Mouse (Mus musculus) adrenal gland, postnatal 36 days (tissue): ENCODE results near the gene Pbld2. TPM values are rescaled to one million over a fixed set of nuclear protein-coding genes. Genes with fewer than 3 reads are reported as not detected.

Source experiments
- DNase-seq, 2 experiments: peaks; one replicate each; pipeline ENCODE4 v3.0.0; 2021; ENCODE audit warnings: mixed read lengths in 1 of 2
- total RNA-seq, 2 experiments: library from RNA; stranded (reverse); gene quantifications; 2 replicates each; pipeline ENCODE4 v1.2.3; 2021

Pbld2 gene
- total RNA-seq, 2 experiments from 2014 or later, result 4.0 to 5.3 TPM

DNA sequence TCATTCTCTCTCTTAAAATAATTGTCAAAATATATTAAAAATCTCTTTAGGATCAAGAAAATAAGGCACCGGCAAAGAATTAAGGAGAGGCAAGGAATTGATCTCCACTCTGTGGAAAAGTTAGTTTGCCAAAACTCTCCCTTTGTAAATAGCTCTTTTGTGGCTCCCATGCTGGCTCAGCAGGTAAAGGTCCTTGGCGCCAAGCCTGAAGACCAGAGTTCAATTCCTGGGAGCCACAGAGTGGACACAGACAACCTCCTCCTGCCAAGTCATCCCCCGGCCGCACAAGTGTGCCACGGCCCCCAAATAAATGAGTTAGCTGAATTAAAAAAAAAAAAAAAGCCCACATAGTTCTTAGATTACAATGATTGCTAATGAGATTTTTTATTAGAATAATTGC, 38.6 kb downstream of the Pbld2 start:
- DNase-seq, result no peak

DNA sequence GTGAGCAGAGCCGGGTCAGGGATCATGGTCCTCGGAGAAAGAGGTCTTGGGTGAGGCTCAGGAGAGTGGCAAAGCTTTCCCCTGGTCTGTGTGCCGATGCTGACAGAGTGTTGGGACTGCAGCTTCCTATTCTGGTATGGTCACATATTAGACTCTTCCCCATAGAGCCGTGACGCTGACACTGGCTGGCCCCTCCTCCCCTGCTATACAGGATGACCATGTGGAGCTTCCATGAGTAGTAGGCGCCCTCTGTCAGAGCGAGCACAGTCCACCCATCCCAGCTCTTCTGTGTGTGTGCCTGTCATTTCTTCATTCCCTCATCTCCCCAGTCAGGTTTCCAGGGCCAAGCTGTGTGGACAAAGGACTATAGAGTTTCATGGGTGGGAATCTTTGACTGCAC, 39.2 kb downstream of the Pbld2 start:
- DNase-seq, result no peak

DNA sequence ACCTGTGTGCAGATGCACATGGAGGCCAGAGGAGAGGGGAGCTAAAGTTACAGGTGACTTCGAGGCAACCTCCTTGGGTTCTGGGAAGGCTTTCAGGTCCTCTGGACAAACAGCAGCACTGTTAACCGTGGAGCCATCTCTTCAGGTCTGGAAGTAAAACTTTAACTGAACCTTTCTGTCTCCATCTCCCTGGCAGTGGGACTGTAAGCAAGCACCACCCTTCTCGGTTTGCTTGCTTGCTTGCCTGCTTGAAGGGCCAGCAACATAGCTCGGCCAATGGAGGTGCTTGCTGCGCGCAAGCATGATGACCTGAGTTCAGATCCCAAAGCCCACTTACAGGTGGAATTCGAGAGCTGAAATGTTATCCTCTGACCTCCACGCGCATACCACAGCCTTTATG, 40.4 kb downstream of the Pbld2 start:
- no peak for DNase-seq

DNA sequence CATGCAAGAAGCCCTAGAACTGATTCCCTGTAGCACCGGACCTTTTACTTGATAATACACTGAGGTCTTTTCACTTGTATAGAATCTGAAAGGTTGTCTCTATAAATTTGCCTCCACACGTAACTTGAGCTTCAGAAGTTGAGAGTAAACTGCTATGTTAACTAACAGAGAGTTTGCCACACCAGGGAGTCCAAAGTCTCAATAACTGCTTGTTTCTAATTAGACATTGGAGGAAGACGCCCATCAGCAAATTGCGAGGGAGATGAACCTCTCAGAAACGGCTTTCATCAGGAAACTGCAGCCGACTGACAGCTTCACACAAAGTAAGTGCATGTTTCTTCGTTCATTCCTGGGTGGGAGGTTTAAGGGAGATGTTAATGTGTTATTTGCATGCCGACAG, 41.4 kb downstream of the Pbld2 start:
- DNase-seq, result no peak

DNA sequence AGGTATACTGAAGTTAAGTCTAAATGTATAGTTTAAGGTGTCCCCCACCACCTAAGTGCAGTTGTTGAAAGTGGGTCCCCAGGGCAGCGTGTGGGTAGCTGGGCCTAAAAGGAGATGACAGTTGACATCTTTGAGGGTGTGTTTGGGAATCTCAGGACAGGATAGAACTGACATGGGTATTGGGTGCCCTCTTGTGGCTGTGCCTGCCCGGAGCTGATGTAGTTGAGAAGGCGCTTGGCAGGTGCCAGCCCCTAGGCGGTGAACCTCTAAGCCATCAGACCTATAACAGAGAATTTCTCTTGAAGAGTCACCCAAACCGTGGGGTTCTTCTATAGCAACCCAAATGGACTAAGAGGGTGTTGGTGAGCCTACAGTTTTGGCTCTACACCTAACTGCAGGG, 41.9 kb downstream of the Pbld2 start:
- peak; percentile 84 to 90 for DNase-seq

DNA sequence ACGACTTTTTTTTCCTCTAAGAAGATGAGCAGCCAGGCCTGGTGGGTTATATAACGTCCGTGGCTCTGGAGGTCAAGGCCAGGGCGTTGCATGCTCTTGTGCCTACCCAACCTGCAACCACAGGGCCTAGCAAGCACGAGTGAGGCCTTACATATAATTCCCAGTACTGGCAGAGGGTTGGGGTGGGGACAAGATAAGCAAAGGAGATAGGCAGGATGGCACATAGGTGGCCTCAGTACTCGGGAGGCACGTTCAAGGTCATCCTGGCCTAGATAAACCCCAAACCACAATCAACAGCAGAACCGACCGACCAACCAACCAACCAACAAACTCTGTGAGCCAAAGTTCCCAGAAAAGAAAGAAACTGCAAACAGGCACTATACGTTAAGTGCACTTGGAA, 62.2 kb downstream of the Pbld2 start:
- no peak for DNase-seq

DNA sequence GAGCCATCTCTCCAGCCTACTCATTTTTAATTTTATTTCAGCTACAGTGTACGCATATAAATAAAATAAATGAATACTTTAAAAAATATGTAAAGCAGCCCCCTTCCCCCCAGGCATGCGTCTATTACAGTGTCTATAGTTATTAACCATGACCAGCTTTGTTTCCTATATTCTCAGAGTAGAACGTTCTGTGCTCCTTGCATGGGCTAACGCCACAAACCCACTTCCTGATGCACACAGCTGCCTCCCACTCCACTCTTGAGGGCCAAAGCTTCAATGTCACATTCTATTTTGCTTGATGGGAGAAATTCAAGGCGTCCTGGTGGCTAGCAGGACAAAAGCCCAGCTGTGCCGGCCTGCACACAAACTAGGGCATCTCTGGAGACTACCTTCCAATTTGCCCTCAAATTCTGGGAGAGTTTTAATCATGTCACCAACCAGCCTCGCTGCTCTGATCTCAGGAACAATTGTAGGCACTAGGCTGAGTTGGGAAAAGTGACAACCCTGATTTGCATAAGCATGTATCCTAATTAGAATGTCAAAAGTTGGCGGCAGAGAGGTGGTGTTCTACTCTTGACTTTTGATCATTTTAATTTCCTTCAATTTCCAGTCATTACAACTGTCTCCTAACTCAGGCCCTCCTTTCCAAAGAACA, 65.1 kb downstream of the Pbld2 start:
- no peak for DNase-seq

DNA sequence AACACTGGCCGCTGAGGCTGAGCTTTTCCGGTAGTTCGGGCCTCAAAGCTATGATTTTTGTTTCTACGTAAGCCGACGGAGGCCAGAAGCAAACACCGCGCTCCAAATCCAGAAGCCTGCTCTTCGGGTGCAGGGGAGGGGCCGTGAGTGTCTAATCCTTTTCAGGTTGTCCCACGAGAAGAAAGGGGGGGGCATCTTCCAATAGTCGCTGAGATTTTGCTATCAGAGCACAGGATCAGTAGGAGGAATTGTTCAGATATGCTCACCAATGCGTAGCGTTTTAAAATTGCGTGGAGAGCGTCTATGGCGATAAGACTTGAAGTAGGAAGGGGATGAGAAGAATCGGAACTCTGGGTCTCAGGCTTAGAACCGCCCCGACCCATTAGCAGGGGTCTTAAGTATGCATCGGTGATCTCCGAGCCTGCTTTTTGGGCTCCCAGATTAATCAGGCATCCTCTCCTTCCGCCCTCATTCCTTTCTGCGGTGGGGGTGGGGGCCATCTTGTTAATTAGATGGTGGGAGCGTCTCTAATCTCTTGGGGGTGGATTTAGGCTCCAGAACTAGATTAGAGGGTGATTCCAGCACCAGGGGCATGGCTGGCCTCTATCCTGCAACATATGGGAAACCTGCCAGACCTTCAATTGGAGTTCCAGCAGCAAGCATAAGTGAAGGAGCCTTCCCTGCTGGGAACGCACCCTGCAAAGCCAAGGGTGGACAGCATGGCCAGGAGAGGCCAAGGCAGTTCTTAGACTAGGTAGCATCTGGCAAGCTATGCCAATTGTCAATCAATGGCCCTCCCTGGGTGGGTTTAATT, 65.8 kb downstream of the Pbld2 start:
- DNase-seq, result peak in 1 of 2 experiments; percentile 6

DNA sequence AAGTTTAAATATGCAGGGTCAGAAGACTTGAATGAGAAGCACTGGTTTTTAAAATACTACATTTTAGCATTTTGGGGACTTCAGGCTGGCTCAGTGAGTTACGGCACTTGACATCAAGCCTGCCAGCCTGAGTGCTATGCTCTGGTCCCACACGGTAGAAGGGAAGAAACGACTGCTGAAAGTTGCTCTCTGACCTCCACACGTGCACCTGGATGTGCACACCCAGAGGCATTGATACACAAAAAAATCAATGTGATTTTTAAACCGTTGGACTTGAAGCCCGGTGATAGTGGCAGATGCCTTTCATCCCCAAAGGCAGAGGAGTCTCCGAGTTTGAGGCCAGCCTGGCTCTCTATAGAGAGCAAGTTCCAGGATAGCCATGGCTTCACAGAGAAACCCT, 67.8 kb downstream of the Pbld2 start:
- no peak for DNase-seq

DNA sequence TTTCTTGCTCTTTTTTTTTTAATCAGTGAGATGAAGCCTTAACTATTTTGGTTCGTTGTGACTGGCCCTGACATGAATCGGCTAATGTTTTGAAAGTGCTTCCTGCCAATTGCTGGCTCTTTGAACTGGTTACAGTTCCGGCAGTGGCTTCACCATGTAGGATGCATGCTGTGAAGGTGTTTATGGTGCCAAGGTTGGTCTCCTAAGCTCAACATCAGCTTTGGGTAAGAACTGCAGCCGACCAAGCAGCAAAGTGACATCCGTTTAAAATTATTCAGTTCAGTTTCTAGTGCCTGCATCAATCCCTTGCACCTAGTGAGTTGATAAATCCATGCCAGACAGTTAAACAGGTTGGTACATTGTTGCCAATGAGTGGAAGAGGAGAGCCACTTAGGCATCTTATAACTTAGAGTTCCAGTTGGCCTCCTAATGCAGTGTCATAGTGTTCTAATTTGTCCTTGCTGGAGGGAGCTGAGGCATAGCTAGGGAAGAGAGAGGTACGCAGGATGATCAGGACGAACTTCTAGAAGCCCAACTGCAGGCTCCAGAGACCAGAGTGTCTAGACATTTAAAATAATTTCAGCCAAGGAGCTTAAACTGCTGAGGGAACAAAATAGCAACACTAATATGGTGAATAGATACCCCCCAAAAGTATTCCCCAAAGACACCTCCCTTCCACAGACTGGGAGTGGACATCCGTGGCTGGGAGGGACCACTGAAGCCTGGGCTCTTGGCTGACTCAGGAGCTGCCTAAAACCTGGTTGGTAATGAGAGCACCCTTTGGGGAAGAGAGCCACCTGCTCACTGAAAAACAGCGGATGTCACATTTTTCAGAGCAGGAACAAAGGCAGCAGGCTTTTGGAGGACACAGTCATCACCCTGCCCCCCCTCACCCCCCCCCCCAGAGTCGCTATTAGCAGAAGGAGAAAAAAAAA, 68.8 kb downstream of the Pbld2 start:
- DNase-seq, result no peak

DNA sequence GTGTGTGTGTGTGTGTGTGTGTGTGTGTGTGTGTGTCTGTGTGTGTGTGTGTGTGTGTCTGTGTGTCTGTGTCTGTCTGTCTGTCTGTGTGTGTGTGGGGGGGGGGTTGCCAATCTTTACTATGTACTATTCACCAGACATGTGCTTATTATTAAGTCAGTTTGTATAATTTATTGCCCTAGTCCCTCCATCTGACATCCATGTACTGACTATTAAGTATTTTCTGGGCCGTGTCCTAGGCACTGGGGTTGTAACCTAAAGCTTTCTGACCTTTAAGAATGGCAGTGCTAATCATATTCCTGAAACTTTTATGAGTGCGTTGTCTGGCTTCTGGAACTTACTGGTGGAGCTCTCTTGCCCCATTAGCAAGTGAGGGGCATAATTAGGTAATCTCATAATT, 72.6 kb downstream of the Pbld2 start:
- DNase-seq, result no peak

DNA sequence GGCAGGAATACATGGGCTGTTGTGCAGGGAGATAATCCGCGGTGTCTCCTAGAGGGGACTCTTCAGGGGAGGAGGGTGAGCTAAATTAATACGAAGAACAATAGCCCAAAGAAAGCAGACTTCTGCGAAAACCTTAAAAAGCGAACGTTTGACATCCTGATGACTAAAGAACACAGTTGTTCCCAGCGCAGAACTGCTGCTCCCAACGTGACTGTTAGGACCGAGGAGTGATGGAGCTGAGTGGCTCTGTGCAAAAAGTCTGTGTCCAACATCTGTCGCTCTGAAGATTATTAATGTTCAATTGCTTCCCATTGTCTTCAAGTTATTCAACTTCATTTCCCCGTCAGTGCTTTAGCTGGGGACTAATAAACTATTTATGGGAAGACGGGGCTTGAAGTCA, 74.1 kb downstream of the Pbld2 start:
- DNase-seq, result no peak

DNA sequence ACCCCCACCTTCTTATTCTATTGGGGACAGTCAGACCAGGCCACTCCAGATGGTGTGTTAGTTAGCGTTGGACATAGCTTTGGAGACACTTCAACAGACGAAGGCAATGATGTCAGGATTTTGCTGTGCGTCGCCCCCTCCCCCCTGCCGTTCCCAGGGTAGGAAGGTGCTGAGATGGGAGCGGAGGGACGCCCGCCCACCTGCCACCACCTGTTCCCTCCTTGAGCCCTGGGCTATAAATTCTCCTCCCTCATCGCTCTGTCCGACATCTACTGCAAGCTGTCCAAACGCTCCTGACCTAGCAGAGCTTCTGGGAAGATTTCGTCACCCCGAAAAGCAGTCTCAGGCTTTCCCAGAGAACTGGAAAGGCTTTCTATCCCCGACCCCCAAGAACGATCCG, 75.4 kb downstream of the Pbld2 start, which contains the start of gene Atoh7:
Gene Atoh7 (plus strand): TSS at position 131 of the 400 bp plus-strand sequence.
- no peak for DNase-seq

DNA sequence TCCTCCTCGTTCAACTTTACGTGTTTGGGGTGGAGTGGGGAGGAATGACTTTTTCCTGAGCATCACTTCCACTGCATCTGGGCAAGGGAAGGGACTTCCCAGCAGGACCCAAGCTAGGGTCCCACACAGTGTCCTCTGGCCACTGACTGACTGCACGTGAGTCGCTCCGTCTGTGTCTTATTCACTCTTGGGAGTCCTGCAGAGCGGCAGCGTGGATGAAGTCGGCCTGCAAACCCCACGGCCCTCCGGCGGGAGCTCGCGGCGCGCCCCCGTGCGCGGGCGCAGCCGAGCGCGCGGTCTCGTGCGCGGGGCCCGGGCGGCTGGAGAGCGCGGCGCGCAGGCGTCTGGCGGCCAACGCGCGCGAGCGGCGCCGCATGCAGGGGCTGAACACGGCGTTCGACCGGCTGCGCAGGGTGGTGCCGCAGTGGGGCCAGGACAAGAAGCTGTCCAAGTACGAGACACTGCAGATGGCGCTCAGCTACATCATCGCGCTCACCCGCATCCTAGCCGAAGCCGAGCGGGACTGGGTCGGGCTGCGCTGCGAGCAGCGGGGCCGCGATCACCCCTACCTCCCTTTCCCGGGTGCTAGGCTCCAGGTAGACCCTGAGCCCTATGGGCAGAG, 75.9 kb downstream of the Pbld2 start:
- peak; percentile 62 to 64 for DNase-seq

DNA sequence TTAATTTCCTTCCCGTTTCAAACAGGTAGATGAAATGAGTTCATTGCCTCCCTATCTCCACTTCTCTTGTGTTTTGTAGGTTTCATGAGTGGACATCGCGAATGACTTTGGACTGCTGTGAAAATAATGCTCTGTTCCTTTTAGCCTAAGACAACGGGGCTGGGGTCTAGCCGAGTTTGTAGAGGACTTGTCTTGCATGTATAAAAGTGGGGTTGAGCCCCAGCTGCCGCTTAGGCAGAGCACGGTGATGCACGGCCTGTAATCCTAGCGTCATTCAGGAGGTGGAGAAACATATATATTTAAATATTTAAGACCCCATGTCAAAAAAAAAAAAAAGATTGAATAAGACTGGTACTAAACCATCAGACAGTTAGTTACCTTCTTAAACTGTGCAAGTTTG, 76.5 kb downstream of the Pbld2 start:
- DNase-seq, result no peak

Other genes starting within 250 kb of the Pbld2 start
- 10 to 100 TPM; 56.2 to 74.1 TPM for gene Ccar1, start 232.0 kb upstream of the Pbld2 start, total RNA-seq
- gene Tet1, start 115.3 kb upstream of the Pbld2 start, total RNA-seq, result 1 to 10 TPM; 2.1 to 4.7 TPM
- gene Slc25a16, start 103.7 kb upstream of the Pbld2 start, total RNA-seq, result 10 to 100 TPM; 33.5 to 49.0 TPM
- gene Dna2, start 77.3 kb upstream of the Pbld2 start, total RNA-seq, result 1 to 10 TPM; 1.2 to 1.7 TPM
- gene Rufy2, start 44.1 kb upstream of the Pbld2 start, total RNA-seq, result 10 to 100 TPM; 13.2 to 18.8 TPM
- 10 to 100 TPM; 39.1 to 54.9 TPM for gene Hnrnph3, start 98 bp upstream of the Pbld2 start, total RNA-seq
- 1 to 10 TPM; 2.3 to 4.4 TPM for gene Pbld1, start 35.8 kb downstream of the Pbld2 start, total RNA-seq
- gene Atoh7, start 75.3 kb downstream of the Pbld2 start, total RNA-seq, result not detected
- gene Mypn, start 179.6 kb downstream of the Pbld2 start, total RNA-seq, result under 1 TPM; 0.46 to 0.59 TPM
- 100 to 1,000 TPM; 148 to 204 TPM for gene Herc4, start 219.5 kb downstream of the Pbld2 start, total RNA-seq